Mouse (Mus musculus): ENCODE measurements around the gene Fam50b.

The Fam50b gene

GRCm38 (mm10) chr13:34794426-34794825 lies 59.8 kb downstream of the Fam50b start:
- DNase-seq (ENCODE audit: low read depth) = no peak
